Mouse (Mus musculus): ENCODE results near the gene Smim26.

Gene Smim26

DNA sequence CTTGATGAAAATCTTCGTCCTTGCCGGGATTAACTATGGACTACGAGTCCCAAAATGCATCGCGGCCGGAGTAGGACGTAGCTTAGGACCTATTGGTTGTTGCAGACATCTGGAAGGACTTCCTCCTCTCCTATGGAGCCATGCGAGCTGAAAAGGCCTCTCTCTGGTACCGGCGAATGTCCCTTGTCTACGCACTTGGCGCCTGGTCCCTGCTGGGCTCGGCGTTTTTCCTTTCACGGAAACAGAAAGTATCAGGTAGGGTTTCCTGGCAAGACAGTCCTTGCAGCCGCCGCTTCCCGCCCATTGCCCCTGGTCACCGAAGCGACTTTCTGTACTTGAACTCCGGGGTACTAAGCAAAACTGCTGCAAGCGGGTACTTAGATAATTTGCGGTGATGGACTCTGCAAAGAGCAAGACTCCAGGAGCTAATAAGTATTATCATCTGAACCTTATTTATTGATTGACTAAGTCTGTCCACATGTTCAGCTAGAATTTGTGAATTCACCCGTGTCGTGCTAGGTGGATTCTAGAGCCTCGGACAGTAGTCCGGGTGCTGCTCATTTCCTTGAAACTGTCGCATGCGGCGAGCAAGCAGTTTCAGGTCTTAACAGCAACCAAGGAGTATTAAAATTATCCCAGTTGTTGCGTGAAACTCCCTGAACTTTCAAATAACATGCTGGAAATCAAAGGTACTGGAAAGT, at the start of gene Smim26:
Gene Smim26, plus strand, starts transcription at position 104 of the 701 bp plus-strand sequence.
- WGBS: under 1% methylated on average over 31 of the region's 31 CpGs

DNA sequence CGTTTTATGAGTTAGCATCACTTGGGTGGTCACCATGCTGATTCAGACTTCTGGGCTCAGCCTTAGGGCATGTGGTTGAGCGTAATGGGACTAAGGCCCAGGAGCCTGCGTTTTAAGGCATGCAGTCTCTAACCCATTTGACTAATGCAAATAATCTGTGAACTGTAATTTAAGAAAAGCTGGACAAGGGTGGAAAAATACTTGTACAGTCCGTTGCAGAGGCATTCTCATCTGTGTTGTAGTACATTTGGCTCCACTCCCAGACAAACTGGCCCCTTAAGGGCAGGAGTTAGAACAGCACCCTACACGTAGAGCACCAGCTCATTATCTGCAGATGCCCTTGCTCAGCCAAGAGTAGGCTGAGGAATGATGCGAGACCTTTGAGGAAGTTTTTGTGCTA, 49.2 kb upstream of the Smim26 start:
- 65% methylated on average over 6 of the region's 6 CpGs for WGBS

DNA sequence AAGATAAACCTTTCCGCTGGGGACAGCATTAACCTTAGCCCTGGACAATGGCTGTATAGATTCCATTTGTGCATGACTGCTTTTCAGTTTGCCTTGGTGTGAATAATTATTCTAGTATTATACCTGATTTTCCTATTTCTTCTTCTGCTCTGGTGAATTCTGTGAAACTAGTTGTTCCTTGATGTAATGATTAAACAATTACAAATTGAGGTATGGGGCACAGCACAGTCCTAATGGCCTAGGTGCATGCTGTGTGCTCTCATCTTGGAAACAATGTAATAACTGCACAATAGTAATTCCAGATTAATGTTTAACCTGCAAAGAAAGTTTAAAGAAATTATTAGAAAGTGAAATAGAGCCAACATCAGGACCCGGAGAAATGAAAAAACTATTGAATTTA, 48.8 kb upstream of the Smim26 start:
- WGBS: 98% methylated on average over 2 of the region's 2 CpGs

DNA sequence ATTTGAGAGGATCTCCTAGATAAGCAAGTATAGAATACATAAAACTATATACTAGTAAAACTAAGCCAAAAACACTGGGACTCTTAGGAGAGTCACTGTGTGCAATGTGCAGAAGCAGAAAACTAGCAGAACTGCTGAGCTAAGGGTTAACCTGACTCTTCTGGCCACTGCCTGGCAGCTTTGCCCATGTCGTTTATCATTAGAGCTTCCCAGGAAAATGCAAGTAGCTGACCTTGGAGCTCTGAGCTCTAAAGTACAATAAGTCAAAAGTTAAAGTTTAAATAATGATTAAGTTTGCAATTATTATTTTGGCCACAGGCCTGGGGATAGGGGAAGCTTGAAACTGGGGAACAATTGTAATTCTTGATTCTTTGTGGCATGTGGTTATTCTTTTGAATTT, 48.4 kb upstream of the Smim26 start:
- 37% methylated on average over 1 of the region's 1 CpGs for WGBS

DNA sequence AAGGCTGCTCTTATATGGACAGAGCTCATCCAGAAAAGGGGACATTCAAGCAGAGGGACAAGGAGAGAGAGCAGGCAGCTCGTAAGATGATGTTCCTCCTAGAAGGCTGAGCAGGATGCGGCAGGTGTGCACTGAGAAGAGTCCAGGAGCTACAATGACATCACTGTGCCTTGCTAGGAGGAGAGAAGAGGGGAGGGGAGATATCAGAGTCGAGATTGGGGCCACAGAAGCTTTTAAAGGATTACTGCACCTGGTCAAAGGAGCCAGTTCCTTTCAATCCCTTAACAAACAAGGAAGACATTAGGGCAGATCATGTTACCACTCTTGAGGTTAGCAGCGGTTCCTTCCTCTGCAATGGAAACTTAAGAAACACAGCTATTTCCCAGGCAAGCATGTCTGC, 46.3 kb upstream of the Smim26 start:
- WGBS: 78% methylated on average over 4 of the region's 4 CpGs

DNA sequence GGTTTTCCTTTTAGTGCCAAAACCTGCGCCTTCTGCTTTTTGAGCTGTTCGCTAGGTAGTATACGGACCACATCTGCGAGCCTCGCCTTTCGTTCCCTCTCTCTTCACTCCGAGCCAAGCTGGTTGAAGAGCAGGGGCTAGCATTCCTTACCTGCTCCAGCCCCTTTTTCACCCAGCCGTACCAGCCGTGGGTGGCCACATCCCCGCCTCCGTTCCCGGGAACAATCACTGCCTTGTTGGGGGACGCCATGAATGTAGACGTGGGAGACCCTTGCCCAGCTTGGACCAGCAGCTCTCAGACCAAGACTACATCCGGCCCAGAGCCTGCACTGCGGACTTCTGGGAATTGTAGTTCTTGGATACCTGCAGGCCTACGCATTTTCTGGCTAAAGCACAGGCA, 43.3 kb upstream of the Smim26 start, which contains the start of gene Rbbp9:
Gene Rbbp9, minus strand, starts transcription at position 341 of the 400 bp plus-strand sequence.
- WGBS: under 1% methylated on average over 17 of the region's 17 CpGs

DNA sequence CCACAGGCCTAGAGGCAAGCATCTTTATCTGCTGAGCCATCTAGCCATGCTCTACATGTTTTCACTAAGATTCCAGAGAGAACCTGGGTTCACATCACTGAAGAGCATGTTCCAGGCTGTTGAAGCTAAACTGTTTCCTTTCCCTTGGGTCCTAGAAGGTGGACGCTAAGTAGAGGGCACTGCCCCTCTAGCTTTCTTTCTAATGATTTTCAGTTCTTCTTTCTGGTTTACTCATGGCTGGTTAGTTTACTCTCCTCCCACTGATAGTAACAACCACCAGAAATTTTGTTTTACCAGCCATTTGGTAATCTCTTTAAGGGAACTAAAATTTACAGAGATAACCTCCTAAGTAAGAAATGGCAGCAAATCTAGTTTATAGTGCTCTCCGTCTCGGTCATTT, 39.9 kb upstream of the Smim26 start:
- WGBS: 94% methylated on average over 3 of the region's 3 CpGs

DNA sequence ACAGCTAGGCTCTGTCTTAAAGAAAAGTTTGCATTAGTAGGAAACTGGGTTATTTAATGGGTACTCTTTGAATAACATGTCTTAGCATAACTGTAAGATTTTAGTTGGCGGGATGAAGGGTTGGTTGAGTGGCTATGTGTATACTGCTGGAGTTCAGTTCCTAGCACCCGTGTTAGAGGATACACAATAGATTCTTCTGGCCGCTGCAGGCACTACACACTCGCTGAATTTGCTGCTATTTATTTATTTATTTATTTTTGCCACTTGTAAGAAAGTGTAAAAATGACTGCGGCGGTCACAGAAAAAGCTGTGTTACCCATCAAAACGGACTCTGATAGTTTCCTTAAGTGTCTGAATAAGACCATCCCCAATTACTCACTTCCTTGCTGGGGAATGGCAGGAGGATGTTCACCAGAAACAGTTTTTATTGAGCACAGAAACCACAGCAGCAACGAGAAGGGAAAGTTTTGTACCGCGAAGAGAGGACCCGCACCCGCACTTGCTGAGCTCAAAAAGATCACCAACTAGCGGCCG, 38.5 kb upstream of the Smim26 start:
- 2% methylated on average over 14 of the region's 14 CpGs for WGBS

DNA sequence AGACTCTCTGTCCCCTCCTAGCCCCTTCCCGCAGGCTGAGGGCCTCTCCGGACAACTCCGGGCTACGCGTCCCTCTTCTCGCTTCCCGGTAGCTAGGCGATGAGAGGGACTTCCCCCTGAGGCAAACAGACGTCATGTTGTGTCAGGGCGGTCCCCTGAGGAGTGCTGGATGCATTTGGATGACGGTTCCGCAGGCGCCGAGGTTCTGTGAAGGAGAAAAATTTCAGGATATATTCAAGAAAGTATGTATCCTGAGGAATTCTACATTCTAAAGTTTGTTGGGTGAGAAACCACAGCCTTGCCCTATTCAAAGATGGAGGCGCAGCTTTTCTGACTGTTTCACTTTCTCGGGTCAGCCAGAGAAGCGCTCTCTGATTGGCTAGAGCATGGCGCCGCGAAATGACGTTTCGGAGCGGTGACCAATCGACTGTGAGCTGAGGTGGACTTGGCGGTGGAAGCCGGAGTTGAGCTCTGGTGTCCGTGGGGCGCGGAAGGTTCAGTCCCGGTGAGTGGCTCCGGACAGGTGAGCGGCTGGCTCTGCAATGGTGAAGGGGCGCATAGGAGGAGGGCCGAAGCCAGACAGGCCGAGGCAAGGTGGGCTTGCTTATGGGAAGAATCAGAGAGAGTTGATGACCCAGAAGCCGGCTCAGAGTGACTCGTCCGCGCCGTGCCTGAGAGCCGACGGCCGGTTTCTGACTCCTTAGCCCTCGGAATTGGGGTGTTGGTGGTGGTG, 37.9 kb upstream of the Smim26 start, which contains the start of gene Sec23b:
Gene Sec23b, plus strand, starts transcription at position 410 of the 733 bp plus-strand sequence.
- WGBS: under 1% methylated on average over 44 of the region's 44 CpGs

DNA sequence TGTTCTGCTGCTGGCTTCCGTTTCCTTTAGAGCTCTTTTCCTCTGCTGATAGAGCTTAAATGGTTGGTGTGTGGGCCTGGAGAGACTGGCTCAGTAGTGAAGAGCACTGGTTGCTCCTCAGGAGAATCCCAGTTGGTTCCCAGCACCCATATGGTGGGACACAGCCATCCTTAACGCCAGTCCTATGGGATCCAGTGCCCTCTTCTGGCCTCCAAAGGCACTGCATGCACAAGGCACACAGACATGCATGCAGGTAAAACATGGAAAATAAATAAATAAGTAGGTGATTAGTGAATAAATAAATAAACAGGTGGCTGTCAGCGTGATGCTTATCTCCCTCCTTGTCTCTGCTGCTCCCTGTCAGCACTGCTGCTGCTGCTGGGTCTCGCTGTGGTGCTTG, 5.1 kb upstream of the Smim26 start:
- 83% methylated on average over 4 of the region's 4 CpGs for WGBS

DNA sequence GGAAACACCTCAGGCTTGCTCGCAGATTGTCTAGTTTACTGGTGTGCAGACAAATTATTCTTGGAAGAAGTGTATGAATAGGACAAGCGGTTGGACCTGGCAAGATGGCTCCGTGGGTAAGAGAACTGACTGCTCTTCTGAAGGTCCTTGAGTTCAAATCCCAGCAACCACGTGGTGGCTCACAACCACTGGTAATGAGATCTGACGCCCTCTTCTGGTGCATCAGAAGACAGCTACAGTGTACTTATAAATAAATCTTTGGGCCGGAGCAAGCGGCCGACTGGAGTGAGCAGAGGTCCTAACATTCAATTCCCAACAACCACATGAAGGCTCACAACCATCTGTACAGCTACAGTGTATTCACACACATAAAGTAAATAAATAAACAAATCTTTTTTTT, 818 bp upstream of the Smim26 start:
- 70% methylated on average over 8 of the region's 8 CpGs for WGBS

DNA sequence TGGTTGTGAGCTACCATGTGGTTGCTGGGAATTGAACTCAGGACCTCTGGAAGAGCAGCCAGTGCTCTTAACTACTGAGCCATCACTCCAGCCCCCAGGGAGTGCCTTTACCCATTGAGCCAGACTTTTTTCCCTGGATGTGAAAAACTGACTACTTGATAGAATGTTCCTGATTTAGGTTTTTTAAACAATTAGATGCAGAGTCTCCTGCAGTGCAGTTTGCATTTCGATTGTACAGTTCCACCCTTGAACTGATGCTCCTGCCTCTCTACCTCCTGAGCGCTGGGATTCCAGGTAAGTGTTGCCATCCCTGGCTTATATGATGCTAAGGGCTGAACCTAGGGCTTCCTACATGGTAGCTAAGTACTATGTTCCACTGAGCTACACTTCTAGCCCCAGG, 4.2 kb downstream of the Smim26 start:
- 71% methylated on average over 2 of the region's 2 CpGs for WGBS

DNA sequence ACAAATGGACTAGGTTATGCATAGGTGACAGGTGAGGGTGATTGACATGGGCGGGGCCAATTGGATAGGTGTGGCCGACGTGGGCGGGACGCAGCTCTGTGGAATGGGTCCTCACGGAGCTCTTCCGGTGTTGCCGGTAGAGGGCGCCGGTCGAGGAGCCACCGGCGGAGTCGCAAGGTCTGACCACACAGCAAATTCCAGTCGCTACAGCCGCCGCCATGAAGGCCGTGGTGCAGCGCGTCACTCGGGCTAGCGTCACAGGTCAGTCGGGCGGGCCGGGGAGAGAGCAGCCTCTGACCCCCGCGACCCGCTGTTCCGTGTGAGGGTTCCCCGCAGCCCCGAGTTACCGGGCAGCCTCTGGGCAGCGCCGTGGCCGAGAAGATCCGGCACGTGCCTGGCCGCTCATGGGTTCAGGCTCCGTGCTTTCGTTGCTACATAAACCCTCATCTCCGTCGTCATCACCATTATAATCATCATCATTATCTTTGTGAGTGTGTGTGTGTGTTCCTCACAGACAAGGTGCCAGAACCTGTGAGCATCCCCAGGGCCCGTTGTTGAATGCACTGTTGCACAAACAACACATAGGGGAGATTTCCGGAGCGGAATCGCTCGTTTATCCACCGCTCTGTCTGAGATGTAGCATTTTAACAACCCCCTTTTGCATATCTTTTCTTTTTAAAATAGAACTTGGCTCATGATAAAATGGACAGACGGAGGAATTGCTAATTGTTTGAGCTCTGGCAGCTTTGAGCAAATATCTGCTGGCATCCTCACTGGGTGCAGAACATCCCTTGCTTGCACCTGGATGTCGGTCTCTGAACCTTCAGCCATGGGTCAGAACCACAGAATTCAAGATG, 6.2 kb downstream of the Smim26 start, which contains the start of gene Dtd1:
Gene Dtd1, plus strand, starts transcription at position 67 of the 857 bp plus-strand sequence.
- WGBS: under 1% methylated on average over 46 of the region's 50 CpGs

DNA sequence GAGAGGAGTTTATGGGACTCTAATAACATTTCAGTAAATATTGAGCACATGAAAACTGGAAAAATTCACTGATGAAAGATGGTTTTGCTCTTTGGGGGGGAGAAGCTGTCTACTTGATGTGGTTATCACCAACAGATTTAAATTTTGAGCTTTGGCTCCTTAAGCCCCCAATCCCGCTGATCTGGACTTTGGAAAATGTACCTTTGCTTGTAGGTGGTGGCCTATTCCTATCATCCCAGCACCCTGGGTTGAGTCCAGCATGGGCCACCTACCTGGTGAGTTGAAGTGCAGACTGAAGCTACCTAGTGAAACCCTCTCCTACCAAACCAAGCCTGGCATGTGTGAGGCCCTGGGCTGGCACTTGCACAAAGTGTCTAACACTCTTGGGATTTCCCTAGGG, 7.7 kb downstream of the Smim26 start:
- 95% methylated on average over 1 of the region's 1 CpGs for WGBS

DNA sequence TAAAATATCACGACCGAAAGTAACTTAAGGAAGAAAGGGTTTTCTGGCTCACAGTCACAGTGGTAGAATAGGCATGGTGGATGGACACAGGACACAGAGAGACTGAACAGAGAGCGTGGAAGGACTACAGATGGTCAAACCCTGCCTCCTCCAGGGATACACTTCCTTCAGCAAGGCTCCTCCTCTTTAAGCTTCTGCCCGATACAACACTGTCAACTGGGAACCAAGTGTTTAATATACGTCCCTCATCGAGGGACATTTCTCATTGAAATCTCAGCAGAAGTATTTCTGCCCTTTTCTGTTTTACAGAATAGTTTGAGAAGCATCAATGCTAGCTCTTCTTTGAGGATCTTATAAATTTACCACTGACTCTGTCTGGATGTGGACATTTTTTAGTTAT, 20.1 kb downstream of the Smim26 start:
- WGBS: 97% methylated on average over 6 of the region's 6 CpGs

DNA sequence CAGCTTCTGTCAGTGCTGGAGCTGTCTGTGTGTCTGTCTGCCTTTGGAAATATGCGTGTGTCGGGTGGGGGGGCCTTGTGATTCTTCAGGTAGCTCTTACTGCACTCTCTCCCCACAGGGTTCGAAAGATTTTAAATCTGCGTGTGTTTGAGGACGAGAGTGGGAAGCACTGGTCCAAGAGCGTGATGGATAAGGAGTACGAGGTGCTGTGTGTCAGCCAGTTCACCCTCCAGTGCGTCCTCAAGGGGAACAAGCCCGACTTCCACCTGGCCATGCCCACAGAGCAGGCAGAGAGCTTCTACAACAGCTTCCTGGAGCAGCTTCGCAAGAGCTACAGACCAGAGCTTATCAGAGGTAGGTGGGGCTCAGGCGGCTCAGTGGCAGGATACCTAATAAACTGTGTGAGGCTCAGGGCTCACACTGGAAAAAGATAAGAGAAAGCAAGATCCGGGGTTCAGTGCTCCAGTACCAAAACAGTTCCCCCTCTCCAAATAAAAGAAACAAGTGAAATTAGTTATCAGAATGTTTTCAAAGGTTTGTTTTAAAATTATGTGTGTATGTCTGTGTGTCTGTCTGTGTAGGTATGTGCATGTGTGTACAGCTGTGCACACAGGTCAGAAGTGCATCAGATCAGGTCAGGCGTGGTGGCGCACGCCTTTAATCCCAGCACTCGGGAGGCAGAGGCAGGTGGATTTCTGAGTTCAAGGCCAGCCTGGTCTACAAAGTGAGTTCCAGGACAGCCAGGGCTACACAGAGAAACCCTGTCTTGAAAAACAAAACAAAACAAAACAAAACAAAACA, 23.4 kb downstream of the Smim26 start:
- 93% methylated on average over 16 of the region's 16 CpGs for WGBS

DNA sequence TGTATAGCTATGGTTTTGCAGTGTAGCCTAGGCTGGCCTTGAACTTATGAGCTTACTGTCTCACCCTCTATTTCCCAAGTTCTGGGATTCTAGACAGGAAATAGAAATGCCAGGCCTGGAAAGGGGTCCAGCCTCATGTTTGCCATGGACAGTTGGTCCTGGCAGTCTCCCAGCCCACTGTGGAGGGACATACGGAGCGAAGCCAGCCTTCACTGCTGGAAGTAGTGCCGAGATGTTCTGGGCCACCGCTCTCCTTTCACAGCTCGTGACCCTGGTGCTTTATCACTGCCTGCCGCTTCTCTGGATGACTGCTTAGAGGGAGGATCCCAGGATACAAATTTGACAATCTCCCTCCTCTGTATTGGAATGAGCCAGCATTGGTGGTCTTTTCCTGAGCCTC, 27.6 kb downstream of the Smim26 start:
- 85% methylated on average over 6 of the region's 6 CpGs for WGBS

DNA sequence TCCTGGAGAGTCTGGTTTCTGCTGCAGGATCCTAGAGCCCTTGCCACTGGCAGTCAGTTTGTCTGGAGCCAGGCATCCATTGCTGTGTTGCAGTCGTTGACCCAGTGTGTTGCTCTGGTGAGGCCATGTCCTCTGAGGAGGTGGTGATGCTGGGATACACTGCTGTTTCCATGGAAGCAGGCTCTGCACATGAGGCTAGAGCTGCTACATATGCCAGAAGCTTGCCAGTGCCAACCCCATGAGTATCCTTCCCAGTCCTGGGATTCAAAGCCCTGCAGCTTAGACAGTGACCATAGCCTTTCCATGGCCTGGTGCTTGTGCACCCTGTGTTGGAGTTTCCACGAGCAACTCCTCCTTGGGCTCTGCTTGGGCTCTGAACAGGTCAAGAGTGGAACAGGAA, 39.7 kb downstream of the Smim26 start:
- 79% methylated on average over 2 of the region's 2 CpGs for WGBS

DNA sequence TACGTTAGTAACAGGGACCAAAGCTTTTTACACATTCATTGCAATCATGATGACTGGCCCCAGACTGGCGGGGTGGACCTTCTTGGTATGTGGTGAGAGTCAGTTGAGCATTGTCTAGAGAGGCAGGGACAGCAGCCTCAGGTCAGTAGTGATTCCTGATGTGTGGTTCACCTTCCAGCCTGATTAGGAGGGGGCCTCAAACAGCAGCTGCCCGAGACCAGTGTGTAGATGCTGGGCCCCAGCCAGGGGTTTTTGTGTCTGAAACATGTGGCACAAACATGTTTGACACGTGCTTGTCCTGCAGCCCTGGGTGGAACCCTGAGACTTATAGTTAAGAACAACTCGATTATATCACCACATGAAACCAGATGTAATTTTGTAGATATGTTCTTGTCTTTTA, 40.4 kb downstream of the Smim26 start:
- WGBS: 75% methylated on average over 5 of the region's 5 CpGs

DNA sequence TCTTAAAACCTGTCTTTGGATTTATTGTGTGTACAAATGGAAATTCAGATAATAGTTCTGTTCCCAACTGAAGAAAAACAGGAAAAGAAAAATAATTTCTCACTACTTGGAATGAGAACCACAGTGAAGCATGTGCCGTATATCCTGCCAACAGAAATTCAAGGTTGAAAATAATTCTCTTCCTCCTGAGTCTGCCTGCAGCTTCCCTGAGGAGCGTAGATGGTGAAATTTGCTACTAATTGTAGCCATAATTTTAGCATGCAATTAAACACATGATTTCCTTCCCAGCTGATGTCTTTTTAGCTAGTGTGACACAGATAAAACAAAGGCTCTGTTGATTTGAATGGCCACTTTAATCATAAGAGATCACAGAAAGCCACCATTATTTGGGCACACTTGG, 40.9 kb downstream of the Smim26 start:
- WGBS: 58% methylated on average over 2 of the region's 2 CpGs

Measured in cerebral cortex, adult 2 months (tissue).